24 mouse cellular contexts compared by ENCODE assay signal in genomic region chr2:37519286-37519640, GRCm38 (mm10). TPM values are rescaled to one million over a fixed set of nuclear protein-coding genes. Genes with fewer than 3 reads are reported as not detected.
DNase-seq lines count a peak whose midpoint lies in the region; ATAC-seq lines count a peak whose summit lies in the region.
"Had no signal": no experiment of that assay in that cellular context is flagged by ENCODE, and none has a peak within 500 bp of the region (broad histone marks: within the 10 kb centered on the region; RNA-seq: fewer than 3 reads in every experiment).

No protein-coding gene starts in this region.

- no peaks in the 10 kb centered on the region for H3K36me3 ChIP-seq in forebrain, embryonic 15.5 days
- peaks cover 18% of the 10 kb centered on the region for H3K36me3 ChIP-seq in forebrain, embryonic 10.5 days (replicated peaks)
- H3K36me3 ChIP-seq in lung, embryonic 15.5 days, result peaks cover 9% of the 10 kb centered on the region; the same call in 1 of the 2 replicates
- no peaks in the 10 kb centered on the region for H3K36me3 ChIP-seq in forebrain, embryonic 16.5 days (ENCODE audit: control insufficient read depth, insufficient read depth)
- no peaks in the 10 kb centered on the region for H3K36me3 ChIP-seq in midbrain, embryonic 15.5 days (replicated peaks)

- no peaks in the 10 kb centered on the region for H3K9me3 ChIP-seq in forebrain, embryonic 15.5 days
- no peaks in the 10 kb centered on the region for H3K9me3 ChIP-seq in forebrain, embryonic 10.5 days
- no peaks in the 10 kb centered on the region for H3K9me3 ChIP-seq in lung, embryonic 15.5 days
- H3K9me3 ChIP-seq in forebrain, embryonic 16.5 days (ENCODE audit: control insufficient read depth, low read length), result no peaks in the 10 kb centered on the region
- no peaks in the 10 kb centered on the region for H3K9me3 ChIP-seq in midbrain, embryonic 15.5 days
- H3K9me3 ChIP-seq: embryonic facial prominence, embryonic 13.5 days; G1E; heart, embryonic 13.5 days; midbrain, embryonic 12.5 days had no signal

- no peak overlapping the region for H3K9ac ChIP-seq in forebrain, embryonic 15.5 days (replicated peaks)
- no peak overlapping the region for H3K9ac ChIP-seq in lung, embryonic 15.5 days
- no peak overlapping the region for H3K9ac ChIP-seq in forebrain, embryonic 16.5 days (replicated peaks; ENCODE audit: low read depth, low read length)
- H3K9ac ChIP-seq in midbrain, embryonic 15.5 days, result no peak overlapping the region
- H3K9ac ChIP-seq: embryonic facial prominence, embryonic 13.5 days; heart, embryonic 13.5 days; liver, embryonic 14.5 days; midbrain, embryonic 12.5 days had no signal

- 0 out of 2 replicates have a peak overlapping the region, but pooled peaks have one; percentile 8 for H3K4me3 ChIP-seq in forebrain, embryonic 15.5 days
- no peak overlapping the region for H3K4me3 ChIP-seq in forebrain, embryonic 10.5 days
- no peak overlapping the region for H3K4me3 ChIP-seq in lung, embryonic 15.5 days
- no peak overlapping the region for H3K4me3 ChIP-seq in forebrain, embryonic 16.5 days (replicated peaks; ENCODE audit: low read length)
- H3K4me3 ChIP-seq in midbrain, embryonic 15.5 days, result no peak overlapping the region
- H3K4me3 ChIP-seq: embryonic facial prominence, embryonic 13.5 days; heart, embryonic 13.5 days; midbrain, embryonic 12.5 days had no signal

- ATAC-seq in forebrain, embryonic 15.5 days (replicated peaks), result no peak
- peak; percentile 83; the same call in 1 of the 2 replicates for ATAC-seq in lung, embryonic 15.5 days (ENCODE audit: borderline replicate concordance, extremely low read depth, low FRiP score, low TSS enrichment)
- no peak for ATAC-seq in forebrain, embryonic 16.5 days
- no peak for ATAC-seq in midbrain, embryonic 15.5 days (replicated peaks)
- ATAC-seq: activated CD4-positive, CD25-positive, alpha-beta regulatory T cell, adult 4 months had no signal

- no peak overlapping the region for H3K27ac ChIP-seq in forebrain, embryonic 15.5 days (replicated peaks)
- H3K27ac ChIP-seq in forebrain, embryonic 10.5 days, result no peak overlapping the region
- H3K27ac ChIP-seq in lung, embryonic 15.5 days, result 0 out of 2 replicates have a peak overlapping the region, but pooled peaks have one; percentile 20
- H3K27ac ChIP-seq in forebrain, embryonic 16.5 days (ENCODE audit: low read length), result no peak overlapping the region
- H3K27ac ChIP-seq in midbrain, embryonic 15.5 days, result no peak overlapping the region
- H3K27ac ChIP-seq: embryonic facial prominence, embryonic 13.5 days; heart, embryonic 13.5 days; liver, embryonic 14.5 days; macrophage; midbrain, embryonic 12.5 days had no signal

- H3K4me2 ChIP-seq in forebrain, embryonic 15.5 days (replicated peaks), result peak overlapping the region; percentile 55
- no peak overlapping the region for H3K4me2 ChIP-seq in lung, embryonic 15.5 days
- H3K4me2 ChIP-seq in forebrain, embryonic 16.5 days (ENCODE audit: low read length), result peak overlapping the region; percentile 57
- H3K4me2 ChIP-seq in midbrain, embryonic 15.5 days, result peak overlapping the region; percentile 53
- H3K4me2 ChIP-seq: embryonic facial prominence, embryonic 13.5 days; heart, embryonic 13.5 days; midbrain, embryonic 12.5 days had no signal

- 89% methylated on average over 1 of the region's 1 CpGs for WGBS in forebrain, embryonic 15.5 days
- WGBS in forebrain, embryonic 10.5 days, result 90% methylated on average over 1 of the region's 1 CpGs
- 41% methylated on average over 1 of the region's 1 CpGs for WGBS in lung, embryonic 15.5 days
- WGBS in forebrain, embryonic 16.5 days, result 83% methylated on average over 1 of the region's 1 CpGs
- 78% methylated on average over 1 of the region's 1 CpGs for WGBS in midbrain, embryonic 15.5 days

- H3K4me1 ChIP-seq in forebrain, embryonic 15.5 days, result peaks cover 44% of the 10 kb centered on the region
- peaks cover 16% of the 10 kb centered on the region for H3K4me1 ChIP-seq in forebrain, embryonic 10.5 days
- H3K4me1 ChIP-seq in lung, embryonic 15.5 days, result peaks cover 9% of the 10 kb centered on the region
- peaks cover 23% of the 10 kb centered on the region for H3K4me1 ChIP-seq in forebrain, embryonic 16.5 days (replicated peaks; ENCODE audit: control insufficient read depth, insufficient read depth, low read length)
- peaks cover 44% of the 10 kb centered on the region for H3K4me1 ChIP-seq in midbrain, embryonic 15.5 days

- DNase-seq in forebrain, embryonic 10.5 days (ENCODE audit: extremely low spot score, low spot score), result no peak
- DNase-seq in lung, adult 18-20 months, result no peak
- no peak for DNase-seq in yolk sac, embryonic 10.5 days (ENCODE audit: low spot score)
- no peak for DNase-seq in thymus, adult 18-20 months
- DNase-seq: adrenal gland, postnatal 10 days; cerebellum, adult 11-12 months; cerebellum, postnatal 14 days; gastrocnemius, postnatal 14 days; heart, adult 18-20 months; heart, postnatal 36 days; kidney, adult 11 months; right cerebral cortex, adult 18-20 months; thymus, adult 2 months had no signal

- H3K27me3 ChIP-seq in forebrain, embryonic 15.5 days, result no peaks in the 10 kb centered on the region
- no peaks in the 10 kb centered on the region for H3K27me3 ChIP-seq in forebrain, embryonic 10.5 days (ENCODE audit: poor library complexity, severe bottlenecking)
- H3K27me3 ChIP-seq in lung, embryonic 15.5 days, result no peaks in the 10 kb centered on the region
- no peaks in the 10 kb centered on the region for H3K27me3 ChIP-seq in forebrain, embryonic 16.5 days (replicated peaks; ENCODE audit: control insufficient read depth, insufficient read depth, low read length)
- no peaks in the 10 kb centered on the region for H3K27me3 ChIP-seq in midbrain, embryonic 15.5 days (replicated peaks)
- H3K27me3 ChIP-seq: embryonic facial prominence, embryonic 13.5 days; heart, embryonic 13.5 days; midbrain, embryonic 12.5 days had no signal

RNA-seq across cellular contexts. Expression of gene Gpr21, which starts 3.1 kb away (rescaled TPM):
- polyA plus RNA-seq in forebrain, embryonic 15.5 days (2015; fragmentation: Nextera tagmentation; extraction: Ambion mirVana), result 20.3 and 22.9 TPM in 2 replicates
- 1.3 and 1.5 TPM in 2 replicates for polyA plus RNA-seq in forebrain, embryonic 10.5 days (2016; fragmentation: Nextera tagmentation; extraction: Ambion mirVana)
- 1.6 TPM in 2 replicates for polyA plus RNA-seq in lung, embryonic 15.5 days (2015; fragmentation: Nextera tagmentation; extraction: Ambion mirVana)
- polyA plus RNA-seq in forebrain, embryonic 16.5 days (2015; fragmentation: Nextera tagmentation; extraction: Ambion mirVana), result 28.9 and 31.1 TPM in 2 replicates
- polyA plus RNA-seq in midbrain, embryonic 15.5 days (2015; fragmentation: Nextera tagmentation; extraction: Ambion mirVana), result 16.3 and 18.5 TPM in 2 replicates
- polyA plus RNA-seq: G1E had no signal
